Mouse (Mus musculus) kidney, adult 10 weeks (tissue): ENCODE results near the gene Ap1m2. TPM values are rescaled to one million over a fixed set of nuclear protein-coding genes. Genes with fewer than 3 reads are reported as not detected.

ENCODE experiments used
- polyA plus RNA-seq: library from polyadenylated mRNA; stranded (reverse); fragments of 350-450 nt; fragmentation: Illumina TruSeq; extraction: RNeasy Lipid Tissue Mini Kit (QIAGEN cat#74804); gene quantifications from one replicate; pipeline ENCODE4 v1.2.3, GENCODE M21; 2014; ENCODE audit warnings: low read depth, low replicate concordance

The Ap1m2 gene
- polyA plus RNA-seq = 3.4 TPM

GRCm38 (mm10) chr9:21312134-21312533, at the start of gene Ap1m2:
Gene Ap1m2 (minus strand): TSS chr9:21312337.

GRCm38 (mm10) chr9:21320619-21321512, 8.7 kb upstream of the Ap1m2 start, which contains the start of gene Slc44a2:
Gene Slc44a2 (plus strand): TSS chr9:21320698.

GRCm38 (mm10) chr9:21291022-21291787, 20.9 kb downstream of the Ap1m2 start, which contains the start of gene Cdkn2d:
Gene Cdkn2d (minus strand): TSS chr9:21291407.

GRCm38 (mm10) chr9:21287571-21288402, 24.4 kb downstream of the Ap1m2 start, which contains the start of gene Kri1:
Gene Kri1 (minus strand): TSS chr9:21287969.

GRCm38 (mm10) chr9:21265000-21265561, 47.1 kb downstream of the Ap1m2 start, which contains the start of gene Atg4d:
Gene Atg4d (plus strand): TSS chr9:21265293.

GRCm38 (mm10) chr9:21248326-21248725, 63.8 kb downstream of the Ap1m2 start, which contains the start of gene S1pr5:
Gene S1pr5 (minus strand): TSS chr9:21248443.

Other genes starting within 250 kb of the Ap1m2 start
- not detected for gene Zglp1, start 245.2 kb downstream of the Ap1m2 start, polyA plus RNA-seq
- gene Gm49373, start 239.2 kb downstream of the Ap1m2 start, polyA plus RNA-seq = not detected
- 0.69 TPM for gene Fdx1l, start 238.7 kb downstream of the Ap1m2 start, polyA plus RNA-seq
- gene Gm38431, start 220.3 kb downstream of the Ap1m2 start, polyA plus RNA-seq = 0.73 TPM
- 4.5 TPM for gene Raver1, start 220.3 kb downstream of the Ap1m2 start, polyA plus RNA-seq
- gene Tyk2, start 181.1 kb downstream of the Ap1m2 start, polyA plus RNA-seq = 2.0 TPM
- gene Cdc37, start 162.4 kb downstream of the Ap1m2 start, polyA plus RNA-seq = 9.0 TPM
- 0.93 TPM for gene Pde4a, start 146.6 kb downstream of the Ap1m2 start, polyA plus RNA-seq
- 7.0 TPM for gene Keap1, start 73.0 kb downstream of the Ap1m2 start, polyA plus RNA-seq
- not detected for gene S1pr5, start 63.9 kb downstream of the Ap1m2 start, polyA plus RNA-seq
- 1.3 TPM for gene Atg4d, start 47.0 kb downstream of the Ap1m2 start, polyA plus RNA-seq
- 3.3 TPM for gene Kri1, start 24.4 kb downstream of the Ap1m2 start, polyA plus RNA-seq
- gene Cdkn2d, start 20.9 kb downstream of the Ap1m2 start, polyA plus RNA-seq = 3.2 TPM
- 13.9 TPM for gene Slc44a2, start 8.4 kb upstream of the Ap1m2 start, polyA plus RNA-seq
- 12.2 TPM for gene Ilf3, start 55.5 kb upstream of the Ap1m2 start, polyA plus RNA-seq
- not detected for gene Qtrt1, start 99.5 kb upstream of the Ap1m2 start, polyA plus RNA-seq
- 17.1 TPM for gene Dnm2, start 112.6 kb upstream of the Ap1m2 start, polyA plus RNA-seq
- gene Tmed1, start 197.9 kb upstream of the Ap1m2 start, polyA plus RNA-seq = 2.7 TPM
- not detected for gene AB124611, start 213.8 kb upstream of the Ap1m2 start, polyA plus RNA-seq
- gene Carm1, start 234.6 kb upstream of the Ap1m2 start, polyA plus RNA-seq = 2.7 TPM